In the genomic region with DNA sequence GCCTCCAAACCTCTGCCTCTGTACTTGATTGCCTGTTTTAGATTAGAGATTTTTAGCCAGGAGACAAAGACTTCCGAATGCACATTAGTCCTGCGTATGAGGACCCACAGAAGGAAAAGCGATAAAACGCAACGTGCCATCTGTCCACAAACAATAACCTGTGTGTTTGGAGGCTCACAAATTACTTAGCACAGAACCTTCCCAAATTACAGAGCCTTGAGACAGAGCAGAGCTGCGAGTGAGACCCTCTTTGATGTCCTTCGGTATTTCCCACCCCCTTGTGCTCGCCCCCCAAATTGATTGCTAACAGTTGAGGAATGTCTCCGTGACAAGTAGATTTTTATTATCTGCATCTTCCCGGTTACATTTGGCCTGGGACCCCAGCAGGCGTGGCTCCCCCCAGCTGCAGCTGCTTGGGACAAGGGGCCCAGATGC, we compare ENCODE assay signal across 11 mouse cellular contexts.
A peak's percentile ranks its signal among the peaks of the same experiment; 100 is the strongest.
DNase-seq lines count a peak whose midpoint lies in the region; ATAC-seq lines count a peak whose summit lies in the region.
"Had no signal": no experiment of that assay in that cellular context is flagged by ENCODE, and none has a peak within 500 bp of the region (broad histone marks: within the 10 kb centered on the region; RNA-seq: fewer than 3 reads in every experiment).

No protein-coding gene starts in this region.

- peak overlapping the region; percentile 83 for H3K27ac ChIP-seq in forebrain, embryonic 10.5 days
- peak overlapping the region; percentile 85 for H3K27ac ChIP-seq in limb, embryonic 11.5 days (replicated peaks; ENCODE audit: low read depth, low read length)
- H3K27ac ChIP-seq: heart, adult 2 months; macrophage had no signal

- H3K9me3 ChIP-seq in forebrain, embryonic 10.5 days = 0 out of 2 replicates have a peak, but pooled peaks cover 4% of the 10 kb centered on the region
- H3K9me3 ChIP-seq in limb, embryonic 11.5 days (ENCODE audit: control insufficient read depth, low read length) = no peaks in the 10 kb centered on the region

- ATAC-seq in limb, embryonic 11.5 days (ENCODE audit: insufficient number of reproducible peaks, low FRiP score, low TSS enrichment, low read depth) = peak; percentile 69; the same call in 1 of the 2 replicates
- ATAC-seq in granulocyte monocyte progenitor cell, adult 5-6 weeks (replicated peaks; ENCODE audit: poor library complexity, severe bottlenecking) = no peak

- H3K4me3 ChIP-seq in forebrain, embryonic 10.5 days = peak overlapping the region; percentile 6; the same call in 1 of the 2 replicates
- no peak overlapping the region for H3K4me3 ChIP-seq in limb, embryonic 11.5 days (ENCODE audit: low read depth, low read length)
- H3K4me3 ChIP-seq: heart, adult 2 months had no signal

- WGBS in forebrain, embryonic 10.5 days = 43% methylated on average over 11 of the region's 11 CpGs
- 2% methylated on average over 11 of the region's 11 CpGs for WGBS in limb, embryonic 11.5 days

- peak overlapping the region; percentile 62 for H3K4me2 ChIP-seq in limb, embryonic 11.5 days (ENCODE audit: low read depth, severe bottlenecking)

- DNase-seq in embryo, embryonic 10 days (ENCODE audit: low spot score) = peak; percentile 60
- DNase-seq in embryo, embryonic 9.5 days (ENCODE audit: extremely low spot score) = no peak
- DNase-seq in brain, adult 2 months (ENCODE audit: low read depth, low spot score) = peak; percentile 66
- DNase-seq in forebrain, embryonic 10.5 days (ENCODE audit: extremely low spot score, low spot score) = peak; percentile 30
- peak; percentile 71 for DNase-seq in limb, embryonic 11.5 days (ENCODE audit: low spot score)
- no peak for DNase-seq in right cerebral cortex, adult 18-20 months
- DNase-seq in heart, postnatal 4 days = no peak
- DNase-seq: heart, adult 2 months; right cerebral cortex, postnatal 14 days had no signal

- H3K4me1 ChIP-seq in forebrain, embryonic 10.5 days = peaks cover 68% of the 10 kb centered on the region
- peaks cover 34% of the 10 kb centered on the region for H3K4me1 ChIP-seq in limb, embryonic 11.5 days (ENCODE audit: control insufficient read depth, insufficient read depth, low read length)

- peaks cover 69% of the 10 kb centered on the region for H3K27me3 ChIP-seq in forebrain, embryonic 10.5 days (ENCODE audit: poor library complexity, severe bottlenecking)
- H3K27me3 ChIP-seq in limb, embryonic 11.5 days (ENCODE audit: control insufficient read depth, insufficient read depth, low read length) = no peaks in the 10 kb centered on the region

- no peaks in the 10 kb centered on the region for H3K36me3 ChIP-seq in forebrain, embryonic 10.5 days (replicated peaks)
- H3K36me3 ChIP-seq in limb, embryonic 11.5 days (ENCODE audit: control insufficient read depth, insufficient read depth, low read length) = no peaks in the 10 kb centered on the region

- no peak overlapping the region for H3K9ac ChIP-seq in limb, embryonic 11.5 days (ENCODE audit: low read length)

Comparison
In these comparisons a context has a peak if more than half of its experiments do, and no peak if none do; other contexts are left out.
1. DNase-seq: peak in embryo, embryonic 10 days (single experiment), brain, adult 2 months (single experiment), forebrain, embryonic 10.5 days (single experiment) and limb, embryonic 11.5 days (single experiment); none in embryo, embryonic 9.5 days (single experiment), right cerebral cortex, adult 18-20 months (single experiment) and heart, postnatal 4 days (single experiment).